ENCODE assay signal across 8 mouse cellular contexts in the genomic region with DNA sequence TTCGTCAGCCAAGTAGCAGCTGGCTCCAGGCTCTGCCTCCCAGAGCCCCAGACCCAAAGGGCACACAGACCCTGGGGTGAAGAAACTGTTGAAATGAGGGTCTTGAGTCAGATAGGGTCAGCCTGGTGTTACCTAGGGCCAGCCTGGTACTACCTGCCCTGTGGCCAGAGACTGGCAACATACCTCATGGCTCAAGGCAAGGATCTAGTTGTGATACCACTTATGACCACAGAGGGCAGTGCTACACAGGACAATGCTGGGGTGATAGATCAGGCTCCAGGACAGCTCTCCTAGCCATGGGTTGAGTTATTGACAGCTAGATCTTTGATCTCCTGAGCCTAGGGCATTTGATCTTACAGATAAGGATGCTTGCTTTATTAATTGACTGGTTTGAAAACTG. TPM values are rescaled to one million over a fixed set of nuclear protein-coding genes. Genes with fewer than 3 reads are reported as not detected.
A peak's percentile ranks its signal among the peaks of the same experiment; 100 is the strongest.
DNase-seq lines count a peak whose midpoint lies in the region; ATAC-seq and TF ChIP-seq lines count a peak whose summit lies in the region.

No protein-coding gene starts in this region.

- H3K27ac ChIP-seq in cortical plate, adult 2 months (ENCODE audit: insufficient read depth, low read length): no peak overlapping the region
- H3K27ac ChIP-seq in lung, postnatal 0 days (ENCODE audit: low read length): no peak overlapping the region

- intact Hi-C loops in heart, postnatal 10 days (cut with DNase I): loop anchor here (5.0 kb wide), 1 partner anchor 293 kb away; no protein-coding TSS in a partner anchor

- no peak for TF ChIP-seq EP300 in lung, postnatal 0 days (IDR thresholded peaks at IDR 0.05)

- no peaks in the 10 kb centered on the region for H3K27me3 ChIP-seq in lung, postnatal 0 days (replicated peaks; ENCODE audit: insufficient read depth, low read length)

- no peaks in the 10 kb centered on the region for H3K9me3 ChIP-seq in lung, postnatal 0 days (ENCODE audit: low read length)

- DNase-seq in gastrocnemius, adult 18-20 months (ENCODE audit: low spot score): peak; percentile 65
- no peak for DNase-seq in gastrocnemius, postnatal 25 days
- peak; percentile 17 for DNase-seq in MEL-GATA-1-ER (ENCODE audit: extremely low read depth, low read depth)
- peak; percentile 67 to 79 for DNase-seq in heart, postnatal 10 days
- peak; percentile 30 to 80 for DNase-seq in layer of hippocampus, adult 18-20 months (ENCODE audit: low spot score in 2 of 2)
- DNase-seq in lung, postnatal 0 days (ENCODE audit: low spot score): peak; percentile 70
- peak; percentile 25 for DNase-seq in right cerebral cortex, postnatal 25 days

- peak; percentile 49; the same call in 1 of the 2 replicates for ATAC-seq in lung, postnatal 0 days

- no peak for TF ChIP-seq POLR2A in cortical plate, adult 2 months (IDR thresholded peaks at IDR 0.05; ENCODE audit: extremely low read depth, insufficient read depth, low read length)

- TF ChIP-seq CTCF in cortical plate, adult 2 months (IDR thresholded peaks at IDR 0.05; ENCODE audit: extremely low read depth, insufficient read depth, low read length): peak; percentile 96
- peak; percentile 97 for TF ChIP-seq CTCF in lung, postnatal 0 days (IDR thresholded peaks at IDR 0.05)

- H3K4me1 ChIP-seq in cortical plate, adult 2 months (ENCODE audit: control insufficient read depth, insufficient read depth, low read length): no peaks in the 10 kb centered on the region
- no peaks in the 10 kb centered on the region for H3K4me1 ChIP-seq in lung, postnatal 0 days (ENCODE audit: insufficient read depth, low read depth, low read length)

- no peak overlapping the region for H3K4me2 ChIP-seq in lung, postnatal 0 days (replicated peaks; ENCODE audit: low read depth, low read length)

- no peaks in the 10 kb centered on the region for H3K36me3 ChIP-seq in lung, postnatal 0 days (ENCODE audit: insufficient read depth, low read length)

- no peak overlapping the region for H3K4me3 ChIP-seq in cortical plate, adult 2 months (ENCODE audit: insufficient read depth, low read length)
- no peak overlapping the region for H3K4me3 ChIP-seq in lung, postnatal 0 days (ENCODE audit: low read depth, low read length)

- 100% methylated on average over 1 of the region's 1 CpGs for WGBS in lung, postnatal 0 days

- no peak overlapping the region for H3K9ac ChIP-seq in lung, postnatal 0 days (replicated peaks; ENCODE audit: low read depth)

RNA-seq across cellular contexts. Expression of a gene that starts 44.6 kb away (rescaled TPM):
- 1 to 10 TPM in 1 of 2 experiments, under 1 TPM in 1; 0.95 to 1.5 TPM for total RNA-seq in gastrocnemius, adult 18-20 months (2021)
- 1 to 10 TPM; 2.8 to 3.5 TPM for total RNA-seq in gastrocnemius, postnatal 25 days (2021)
- polyA plus RNA-seq in cortical plate, adult 2 months (2012; rRNA removed): 0.25 and 0.29 TPM in 2 replicates
- 1 to 10 TPM; 2.0 TPM for total RNA-seq in heart, postnatal 10 days (2021)
- total RNA-seq in layer of hippocampus, adult 18-20 months (2021): not detected
- polyA plus RNA-seq in lung, postnatal 0 days (2015; fragmentation: Nextera tagmentation; extraction: Ambion mirVana): 0.44 and 0.51 TPM in 2 replicates
